Mouse (Mus musculus): ENCODE results near the gene Ak1.

- TF ChIP-seq CTCF (IDR thresholded peaks at IDR 0.05; ENCODE audit: low read depth) = no peak; the same call in 1 of the 2 replicates
- no peak for TF ChIP-seq EP300 (optimal IDR thresholded peaks at IDR 0.05)
Observed at GRCm38 (mm10) chr2:32628729-32629128, 7.2 kb downstream of the Ak1 start.
